Mouse (Mus musculus) neural tube, embryonic 13.5 days (tissue): ENCODE measurements around the gene Lama5. TPM values are rescaled to one million over a fixed set of nuclear protein-coding genes. Genes with fewer than 3 reads are reported as not detected.

ENCODE experiments used
- ATAC-seq: fragments of 200-750 bp; cut with Nextera tagmentation; 2 replicates; pipeline ENCODE4 v1.8.0; 2017; ENCODE audit warnings: low read depth, mild to moderate bottlenecking, moderate TSS enrichment, moderate library complexity
- H3K27ac ChIP-seq: fragments of 300-500 bp; sonication (generic); replicated peaks from 2 replicates; pipeline ENCODE4 v1.5.1; 2015; ENCODE audit warnings: moderate library complexity, mild to moderate bottlenecking, inconsistent platforms
- H3K27me3 ChIP-seq: fragments of 300-500 bp; sonication (generic); 2 replicates; pipeline ENCODE4 v1.6.1; 2015; ENCODE audit warnings: mild to moderate bottlenecking, inconsistent platforms
- H3K36me3 ChIP-seq: fragments of 300-500 bp; sonication (generic); 2 replicates; pipeline ENCODE4 v1.6.1; 2015; ENCODE audit warnings: mild to moderate bottlenecking, inconsistent platforms
- H3K4me1 ChIP-seq: fragments of 300-500 bp; sonication (generic); replicated peaks from 2 replicates; pipeline ENCODE4 v1.6.1; 2015; ENCODE audit warnings: inconsistent platforms
- H3K4me2 ChIP-seq: fragments of 300-500 bp; sonication (generic); 2 replicates; pipeline ENCODE4 v1.6.1; 2015; ENCODE audit warnings: inconsistent platforms, mild to moderate bottlenecking, moderate library complexity
- H3K4me3 ChIP-seq: fragments of 300-500 bp; sonication (generic); 2 replicates; pipeline ENCODE4 v1.5.1; 2015; ENCODE audit warnings: mild to moderate bottlenecking, inconsistent platforms
- H3K9ac ChIP-seq: fragments of 300-500 bp; sonication (generic); 2 replicates; pipeline ENCODE4 v1.6.1; 2015; ENCODE audit warnings: moderate library complexity, mild to moderate bottlenecking, inconsistent platforms
- H3K9me3 ChIP-seq: fragments of 300-500 bp; sonication (generic); 2 replicates; pipeline ENCODE4 v1.6.1; 2016; ENCODE audit warnings: inconsistent platforms
- WGBS: fragments of 180-500 bp; shearing (Covaris S2); methylation state at CpG from one replicate; pipeline ENCODE4 v1.1.7; 2015; 5-methylcytosine and 5-hydroxymethylcytosine counted together
- polyA plus RNA-seq: library from polyadenylated mRNA; unstranded; fragments of >200 nt; fragmentation: Nextera tagmentation; extraction: Ambion mirVana; gene quantifications from 2 replicates; pipeline ENCODE4 v1.2.1, GENCODE M21; 2015

The Lama5 gene
- polyA plus RNA-seq, 1 experiment from 2014 or later = 2.4 TPM

- H3K27ac ChIP-seq = peak overlapping the region; percentile 23; the same call in 1 of the 2 replicates
- H3K27me3 ChIP-seq = peaks cover 7% of the 10 kb centered on the region
- 78% methylated on average over 3 of the region's 3 CpGs for WGBS
- H3K9ac ChIP-seq = no peak overlapping the region
- no peak overlapping the region for H3K4me3 ChIP-seq
- H3K4me2 ChIP-seq = no peak overlapping the region
- no peaks in the 10 kb centered on the region for H3K9me3 ChIP-seq
- H3K4me1 ChIP-seq = peaks cover 39% of the 10 kb centered on the region
- no peak for ATAC-seq
- no peaks in the 10 kb centered on the region for H3K36me3 ChIP-seq
Measured at GRCm38 (mm10) chr2:180218241-180218640, 7.4 kb downstream of the Lama5 start.

GRCm38 (mm10) chr2:180217587-180217986 is 8.1 kb downstream of the Lama5 start:
- Histone ChIP-seq H3K27me3 (0 out of 2 replicates have a peak, but pooled peaks cover under 1% of the 10 kb centered on the region), H3K36me3 (no peaks in the 10 kb centered on the region), H3K4me3 (no peak overlapping the region), H3K4me1 (peaks cover 35% of the 10 kb centered on the region), H3K9me3 (no peaks in the 10 kb centered on the region), H3K4me2 (no peak overlapping the region), H3K9ac (no peak overlapping the region), H3K27ac (no peak overlapping the region)
- 89% methylated on average over 8 of the region's 8 CpGs for WGBS
- no peak for ATAC-seq

- Histone ChIP-seq H3K36me3 (no peaks in the 10 kb centered on the region), H3K27ac (no peak overlapping the region), H3K9ac (no peak overlapping the region), H3K27me3 (no peaks in the 10 kb centered on the region), H3K4me3 (no peak overlapping the region), H3K4me1 (peaks cover 28% of the 10 kb centered on the region), H3K4me2 (no peak overlapping the region), H3K9me3 (no peaks in the 10 kb centered on the region)
- no peak for ATAC-seq
- WGBS = 67% methylated on average over 5 of the region's 5 CpGs
Measured at GRCm38 (mm10) chr2:180216921-180217320, 8.7 kb downstream of the Lama5 start.

- Histone ChIP-seq H3K9ac (no peak overlapping the region), H3K4me2 (no peak overlapping the region), H3K27me3 (no peaks in the 10 kb centered on the region), H3K27ac (no peak overlapping the region), H3K36me3 (no peaks in the 10 kb centered on the region), H3K4me1 (peaks cover 28% of the 10 kb centered on the region), H3K4me3 (no peak overlapping the region), H3K9me3 (no peaks in the 10 kb centered on the region)
- ATAC-seq = no peak
- 70% methylated on average over 6 of the region's 6 CpGs for WGBS
Measured at GRCm38 (mm10) chr2:180215951-180216350, 9.7 kb downstream of the Lama5 start.

- no peak for ATAC-seq
- Histone ChIP-seq H3K27me3 (no peaks in the 10 kb centered on the region), H3K36me3 (no peaks in the 10 kb centered on the region), H3K4me1 (peaks cover 28% of the 10 kb centered on the region), H3K4me3 (no peak overlapping the region), H3K27ac (no peak overlapping the region), H3K9ac (no peak overlapping the region), H3K9me3 (no peaks in the 10 kb centered on the region), H3K4me2 (no peak overlapping the region)
- 74% methylated on average over 8 of the region's 8 CpGs for WGBS
Measured at GRCm38 (mm10) chr2:180215011-180215461, 10.6 kb downstream of the Lama5 start.

- Histone ChIP-seq H3K27me3 (no peaks in the 10 kb centered on the region), H3K4me1 (peaks cover 28% of the 10 kb centered on the region), H3K4me2 (no peak overlapping the region), H3K36me3 (no peaks in the 10 kb centered on the region), H3K9ac (no peak overlapping the region), H3K4me3 (no peak overlapping the region), H3K27ac (no peak overlapping the region), H3K9me3 (no peaks in the 10 kb centered on the region)
- no peak for ATAC-seq
- 83% methylated on average over 4 of the region's 4 CpGs for WGBS
Measured at GRCm38 (mm10) chr2:180214352-180214978, 11.2 kb downstream of the Lama5 start.

GRCm38 (mm10) chr2:180212255-180212654 is 13.4 kb downstream of the Lama5 start:
- no peak overlapping the region for H3K4me2 ChIP-seq
- peaks cover 20% of the 10 kb centered on the region for H3K4me1 ChIP-seq
- 92% methylated on average over 3 of the region's 3 CpGs for WGBS
- no peak overlapping the region for H3K9ac ChIP-seq
- ATAC-seq = no peak
- no peaks in the 10 kb centered on the region for H3K9me3 ChIP-seq
- no peaks in the 10 kb centered on the region for H3K27me3 ChIP-seq
- H3K4me3 ChIP-seq = no peak overlapping the region
- no peak overlapping the region for H3K27ac ChIP-seq
- no peaks in the 10 kb centered on the region for H3K36me3 ChIP-seq

- Histone ChIP-seq H3K27ac (no peak overlapping the region), H3K27me3 (no peaks in the 10 kb centered on the region), H3K4me3 (no peak overlapping the region), H3K4me2 (no peak overlapping the region), H3K36me3 (no peaks in the 10 kb centered on the region), H3K9ac (no peak overlapping the region), H3K4me1 (peaks cover 33% of the 10 kb centered on the region), H3K9me3 (no peaks in the 10 kb centered on the region)
- WGBS = 95% methylated on average over 1 of the region's 1 CpGs
- ATAC-seq = no peak
Measured at GRCm38 (mm10) chr2:180208976-180209375, 16.7 kb downstream of the Lama5 start.

GRCm38 (mm10) chr2:180207840-180208239 is 17.8 kb downstream of the Lama5 start:
- ATAC-seq = no peak
- no peaks in the 10 kb centered on the region for H3K9me3 ChIP-seq
- H3K27ac ChIP-seq = no peak overlapping the region
- H3K27me3 ChIP-seq = no peaks in the 10 kb centered on the region
- H3K9ac ChIP-seq = no peak overlapping the region
- 44% methylated on average over 7 of the region's 7 CpGs for WGBS
- H3K4me1 ChIP-seq = peaks cover 39% of the 10 kb centered on the region
- no peak overlapping the region for H3K4me2 ChIP-seq
- H3K36me3 ChIP-seq = no peaks in the 10 kb centered on the region
- no peak overlapping the region for H3K4me3 ChIP-seq

GRCm38 (mm10) chr2:180205956-180206280 is 19.7 kb downstream of the Lama5 start:
- WGBS = 58% methylated on average over 2 of the region's 2 CpGs
- no peaks in the 10 kb centered on the region for H3K27me3 ChIP-seq
- H3K27ac ChIP-seq = peak overlapping the region; percentile 90
- no peaks in the 10 kb centered on the region for H3K36me3 ChIP-seq
- no peaks in the 10 kb centered on the region for H3K9me3 ChIP-seq
- peaks cover 52% of the 10 kb centered on the region for H3K4me1 ChIP-seq
- peak overlapping the region; percentile 24; the same call in 1 of the 2 replicates for H3K4me2 ChIP-seq
- peak overlapping the region; percentile 49 for H3K9ac ChIP-seq
- peak; percentile 25; the same call in 1 of the 2 replicates for ATAC-seq
- no peak overlapping the region for H3K4me3 ChIP-seq

GRCm38 (mm10) chr2:180205083-180205955 is 20.3 kb downstream of the Lama5 start:
- ATAC-seq = peak; percentile 86
- Histone ChIP-seq H3K4me3 (no peak overlapping the region), H3K9me3 (no peaks in the 10 kb centered on the region), H3K36me3 (no peaks in the 10 kb centered on the region), H3K9ac (peak overlapping the region; percentile 49), H3K27ac (peak overlapping the region; percentile 90), H3K4me1 (peaks cover 58% of the 10 kb centered on the region), H3K27me3 (no peaks in the 10 kb centered on the region), H3K4me2 (peak overlapping the region; percentile 24; the same call in 1 of the 2 replicates)
- WGBS = 40% methylated on average over 12 of the region's 12 CpGs

- H3K27me3 ChIP-seq = no peaks in the 10 kb centered on the region
- peaks cover 64% of the 10 kb centered on the region for H3K4me1 ChIP-seq
- H3K4me2 ChIP-seq = no peak overlapping the region
- no peak overlapping the region for H3K9ac ChIP-seq
- no peak for ATAC-seq
- no peaks in the 10 kb centered on the region for H3K36me3 ChIP-seq
- H3K4me3 ChIP-seq = no peak overlapping the region
- 90% methylated on average over 9 of the region's 9 CpGs for WGBS
- no peaks in the 10 kb centered on the region for H3K9me3 ChIP-seq
- peak overlapping the region; percentile 90 for H3K27ac ChIP-seq
Measured at GRCm38 (mm10) chr2:180204501-180204900, 21.2 kb downstream of the Lama5 start.
